Mouse (Mus musculus) G1E-ER4 (cell line): Measurements from ENCODE around the gene Srprb. TPM values are rescaled to one million over a fixed set of nuclear protein-coding genes. Genes with fewer than 3 reads are reported as not detected.

Experiments used
- GATA1 ChIP-seq: IDR thresholded peaks from one replicate; pipeline ENCODE4 v1.8.0; 2012; ENCODE audit warnings: low read length, inconsistent platforms
- polyA plus RNA-seq: library from polyadenylated mRNA; stranded (reverse); fragments of >175 nt; gene quantifications from 2 replicates; pipeline ENCODE4 v1.2.3, GENCODE M21; 2012

Gene Srprb
- 13.2 and 25.4 TPM in 2 replicates for polyA plus RNA-seq

DNA sequence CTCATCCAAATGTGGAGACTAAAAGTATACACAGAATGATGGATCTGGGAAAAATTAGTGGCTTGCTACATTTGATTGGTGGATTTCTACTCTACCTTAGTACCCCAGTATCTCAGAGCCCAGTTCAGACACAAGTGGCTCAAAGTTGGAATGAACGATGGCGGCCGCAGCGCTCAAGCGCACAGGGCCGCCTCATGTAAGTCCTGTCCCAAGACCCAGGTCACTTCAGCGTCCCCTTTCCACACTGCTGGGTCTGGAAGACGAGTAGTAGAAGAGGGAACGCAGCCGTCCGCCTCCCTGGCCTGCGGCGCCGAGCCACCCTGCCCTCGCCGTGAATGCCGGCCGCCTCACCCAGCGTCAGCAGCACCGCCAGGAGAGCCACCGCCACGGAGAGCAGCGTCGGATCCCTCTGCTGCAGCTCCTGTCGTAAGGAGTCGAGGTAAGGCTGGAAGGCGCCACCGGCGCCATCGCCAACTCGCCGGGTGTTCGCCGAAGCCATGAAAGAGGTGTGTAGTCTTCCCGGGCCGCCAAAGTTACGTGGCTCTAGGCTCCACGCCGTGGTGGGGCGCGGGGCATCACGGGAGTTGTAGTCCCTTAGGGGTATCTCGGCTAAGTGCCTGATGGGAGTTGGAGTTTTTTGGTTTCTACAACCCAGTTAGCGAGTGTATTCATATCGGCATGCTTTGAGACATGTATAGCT lies at the start of gene Srprb:
Gene Srprb, minus strand, starts transcription at position 577 of the 700 bp plus-strand sequence.
- TF ChIP-seq GATA1, result no peak

GRCm38 (mm10) chr9:103248618-103249017 lies 46.7 kb upstream of the Srprb start:
- TF ChIP-seq GATA1, result no peak

GRCm38 (mm10) chr9:103246526-103247168 lies 44.7 kb upstream of the Srprb start:
- TF ChIP-seq GATA1, result no peak

- no peak for TF ChIP-seq GATA1
Measured at GRCm38 (mm10) chr9:103243640-103244039, 41.7 kb upstream of the Srprb start.

GRCm38 (mm10) chr9:103241206-103241605 lies 39.3 kb upstream of the Srprb start:
- TF ChIP-seq GATA1, result no peak

DNA sequence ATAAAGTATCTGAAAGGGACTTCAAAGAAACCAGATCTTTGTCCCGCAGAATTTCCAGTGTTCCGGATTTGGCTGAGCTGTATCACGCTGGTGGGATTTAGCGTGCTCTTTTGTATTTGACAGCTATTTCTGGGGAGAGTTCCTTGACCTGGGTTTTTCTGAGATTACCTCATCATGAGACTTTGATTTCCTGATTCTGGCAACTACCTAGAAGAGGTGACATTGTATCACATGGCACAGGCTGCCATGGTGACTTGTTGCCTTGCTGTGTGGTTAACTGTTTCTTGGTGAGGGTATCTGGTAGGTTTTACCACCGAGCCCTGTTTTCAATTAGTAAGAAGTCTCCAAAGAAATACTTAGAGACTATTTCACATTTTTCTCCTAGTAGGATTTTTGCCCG lies 37.5 kb upstream of the Srprb start:
- no peak for TF ChIP-seq GATA1

DNA sequence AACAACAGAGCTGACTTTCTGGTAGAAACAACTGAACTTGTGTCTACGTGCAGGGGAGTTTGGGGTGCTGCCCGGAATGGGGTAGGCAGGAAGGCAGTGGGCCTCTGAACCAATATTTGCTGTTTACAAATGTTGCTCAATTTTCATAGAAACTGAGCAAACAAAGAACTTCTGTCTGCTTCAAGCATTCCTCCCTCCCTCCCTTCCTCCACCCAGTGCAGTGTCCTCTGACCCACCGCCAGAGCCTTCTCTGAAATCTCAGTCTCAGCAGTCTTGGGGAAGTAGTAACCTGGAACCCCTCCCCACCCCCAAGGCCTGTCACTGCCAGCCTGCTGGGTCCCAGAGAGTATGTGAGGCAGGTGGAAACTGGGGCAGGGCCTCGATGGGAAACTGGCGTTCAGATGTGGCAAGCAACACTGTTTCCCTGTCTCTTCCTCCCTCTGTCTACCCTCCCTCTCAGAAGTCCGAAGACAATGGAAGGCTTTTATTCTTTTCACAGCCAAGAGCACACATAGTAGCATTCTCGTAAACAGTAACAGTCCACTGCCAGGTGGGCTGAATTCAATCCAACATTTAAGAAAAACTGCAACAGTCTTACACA lies 32.7 kb upstream of the Srprb start:
- no peak for TF ChIP-seq GATA1

DNA sequence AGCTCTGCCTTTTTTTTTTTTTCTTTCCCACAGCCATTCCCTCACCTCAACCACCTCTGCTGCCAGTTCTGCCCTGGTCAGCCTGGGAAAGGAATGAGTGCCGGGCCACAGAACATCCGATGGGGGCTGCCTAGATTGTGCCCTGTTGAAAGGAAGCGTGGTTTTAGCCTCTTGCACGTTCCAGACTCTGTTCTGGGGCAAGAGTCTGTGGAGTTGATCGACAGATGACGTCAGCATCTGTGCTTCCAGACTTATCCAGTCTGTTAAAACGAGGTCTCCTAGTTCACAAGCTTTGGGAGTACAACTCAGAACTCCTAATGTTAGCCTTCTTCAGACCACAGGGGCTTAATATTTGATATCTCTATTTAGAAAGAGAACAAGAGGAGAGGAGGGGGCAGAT lies 32.1 kb upstream of the Srprb start:
- no peak for TF ChIP-seq GATA1

GRCm38 (mm10) chr9:103233006-103233395 lies 31.1 kb upstream of the Srprb start:
- TF ChIP-seq GATA1, result no peak

- no peak for TF ChIP-seq GATA1
Measured at GRCm38 (mm10) chr9:103232232-103233005, 30.5 kb upstream of the Srprb start.

DNA sequence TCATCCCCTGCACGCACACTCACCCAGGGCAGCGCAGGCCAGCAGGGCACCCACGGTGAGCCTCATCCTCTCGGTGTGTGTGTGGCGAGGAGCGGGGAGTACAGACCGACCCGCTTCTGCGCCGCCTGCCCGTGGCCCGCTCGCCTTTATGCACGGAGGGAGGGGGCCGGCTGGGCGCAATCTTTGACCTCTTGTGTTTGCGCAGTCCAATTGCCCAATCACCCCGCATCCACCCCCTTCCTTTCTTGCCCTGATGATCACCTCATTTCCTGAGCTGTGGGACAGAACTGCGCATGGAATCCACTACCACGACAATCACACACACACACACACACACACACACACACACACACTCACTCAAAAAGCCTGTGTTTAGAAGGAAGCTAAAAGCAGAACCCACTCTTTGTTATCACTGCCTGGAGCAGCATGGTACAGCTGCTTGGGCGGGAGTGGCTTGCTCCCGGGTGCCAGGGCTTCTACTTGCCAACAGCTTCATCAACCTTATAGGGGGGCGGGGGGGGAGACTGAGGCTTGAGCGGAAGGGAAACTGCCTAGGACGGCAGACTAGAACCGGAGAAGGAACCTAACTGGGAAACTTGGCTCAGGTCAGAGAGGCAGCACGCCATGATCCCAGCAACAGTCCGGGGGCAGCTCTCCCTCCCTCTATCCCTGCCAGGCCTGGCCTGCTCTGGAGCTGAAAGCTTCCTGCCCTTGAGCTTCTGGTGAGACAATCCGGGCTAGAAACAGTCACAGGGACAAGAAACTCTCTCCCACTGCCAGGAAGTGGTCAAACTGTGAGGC lies 28.4 kb upstream of the Srprb start, which contains the start of the genes Gm20425 and Trf:
Gene Gm20425, minus strand, starts transcription at position 157 of the 801 bp plus-strand sequence.
Gene Trf, minus strand, starts transcription at position 294 of the 801 bp plus-strand sequence.
- TF ChIP-seq GATA1, result no peak

DNA sequence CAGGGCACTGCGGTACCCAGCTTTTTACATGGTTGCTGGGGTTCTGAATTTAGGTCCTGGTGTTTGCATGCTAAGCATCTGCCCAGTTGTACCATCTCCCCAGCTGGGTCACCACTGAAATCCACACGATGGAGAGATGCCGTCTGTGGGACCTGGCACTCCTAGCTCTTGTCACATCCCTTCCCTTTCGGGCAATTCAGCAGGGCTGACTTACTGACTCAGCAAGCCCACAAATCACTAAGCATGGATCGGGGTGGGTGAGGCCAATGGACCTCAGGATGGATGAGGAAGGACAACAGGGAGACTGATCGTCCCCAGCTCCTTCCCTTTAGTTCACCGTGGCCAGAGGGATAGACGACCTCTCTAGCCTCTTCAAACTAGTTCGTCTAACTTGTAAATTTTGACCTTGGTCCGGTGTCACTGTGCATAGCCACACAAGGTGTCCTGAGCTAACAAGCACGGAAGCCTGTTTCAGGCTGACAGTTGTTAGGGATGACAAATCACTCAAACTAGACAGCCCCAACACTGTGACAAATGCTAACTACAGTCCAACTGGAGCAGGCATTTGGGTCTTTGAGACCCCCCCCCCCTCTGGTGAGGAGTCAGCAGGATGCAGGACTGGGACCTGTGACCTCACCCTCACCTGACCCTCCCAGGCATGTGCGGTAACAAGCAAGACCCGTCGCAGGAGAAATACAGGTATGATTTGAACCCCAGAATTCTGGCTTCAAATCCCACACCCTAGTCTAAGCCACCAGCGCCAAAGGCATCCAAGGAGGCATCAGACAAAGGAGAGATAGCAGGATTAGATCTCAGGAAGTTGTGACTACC lies 27.3 kb upstream of the Srprb start:
- TF ChIP-seq GATA1, result no peak

DNA sequence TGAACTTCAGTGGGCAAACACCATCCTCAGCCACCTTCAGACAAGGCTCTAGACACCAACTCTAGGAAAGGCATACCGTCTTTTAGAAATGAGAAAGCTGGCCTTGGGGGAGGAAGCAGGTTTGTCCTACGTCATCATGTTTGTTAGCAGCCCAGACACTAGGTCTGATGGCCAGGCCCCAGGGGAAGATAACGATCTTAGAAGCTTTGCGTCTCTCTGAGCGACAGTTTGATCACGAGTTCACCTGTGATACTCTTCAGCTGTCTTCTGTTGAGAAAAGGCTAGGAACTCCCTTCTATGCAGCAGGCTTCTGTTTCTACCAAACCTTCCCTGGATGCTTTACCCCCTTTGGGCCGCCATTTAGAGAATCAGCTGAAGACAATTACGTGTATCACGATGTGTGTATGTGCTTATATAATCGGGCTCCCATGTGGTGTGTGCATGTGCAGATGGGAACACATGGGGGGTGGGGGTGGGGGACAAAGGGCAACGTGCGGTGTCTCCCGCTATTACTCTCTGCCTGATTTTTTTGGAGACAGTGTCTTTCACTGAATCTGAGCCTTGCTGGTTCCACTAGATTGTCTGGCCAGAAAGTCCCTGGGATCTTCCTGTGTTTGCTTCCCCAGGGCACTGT lies 26.6 kb upstream of the Srprb start:
- TF ChIP-seq GATA1, result no peak

- no peak for TF ChIP-seq GATA1
Measured at GRCm38 (mm10) chr9:103227760-103228159, 25.8 kb upstream of the Srprb start.
